Mouse (Mus musculus) liver, postnatal 0 days (tissue): ENCODE measurements around the gene Elp4.

Source experiments
- CTCF ChIP-seq: sonication (generic); IDR thresholded peaks from 2 replicates; pipeline ENCODE4 v1.5.1; 2016; ENCODE audit warnings: antibody characterized with exemption, low read depth
- EP300 ChIP-seq: IDR thresholded peaks from 2 replicates; pipeline ENCODE4 v1.6.1; 2016; ENCODE audit warnings: antibody characterized with exemption, low read depth, mild to moderate bottlenecking

DNA sequence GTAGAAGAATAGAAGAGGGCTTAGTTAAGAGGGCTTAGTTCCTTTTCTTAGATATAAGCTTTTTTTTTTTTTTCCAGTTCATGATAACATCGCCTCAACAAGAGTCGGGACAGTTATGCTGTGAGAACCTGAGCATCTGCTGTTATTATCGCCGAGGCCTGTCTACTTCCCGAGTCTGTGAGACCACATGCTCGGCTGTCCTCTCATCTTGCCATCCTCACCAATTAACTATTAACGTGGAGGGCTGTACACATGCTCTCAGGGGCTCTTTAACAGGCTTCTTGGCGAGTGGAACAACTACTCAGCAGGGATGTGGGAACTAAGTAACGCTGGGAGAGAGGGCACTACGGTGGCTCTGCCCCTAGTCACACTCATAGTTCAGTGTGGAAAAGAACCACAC is 99.9 kb downstream of the Elp4 start:
- TF ChIP-seq EP300: no peak
- no peak for TF ChIP-seq CTCF
